Mouse (Mus musculus) layer of hippocampus, postnatal 36 days (tissue): ENCODE data around the gene Ammecr1. TPM values are rescaled to one million over a fixed set of nuclear protein-coding genes. Genes with fewer than 3 reads are reported as not detected.

Experiments used
- DNase-seq, 2 experiments: peaks; one replicate each; pipeline ENCODE4 v3.0.0; 2022
- microRNA-seq, 2 experiments: library from miRNA; unstranded; fragments of <30 nt; microRNA quantifications; one replicate each; pipeline ENCODE4 v1.2.0; 2021
- total RNA-seq, 2 experiments: library from RNA; stranded (reverse); gene quantifications; 2 replicates each; pipeline ENCODE4 v1.2.3; 2021

Ammecr1 gene
- total RNA-seq, 2 experiments from 2014 or later = 1.6 to 1.9 TPM

GRCm38 (mm10) chrX:142828184-142828908, 138.2 kb downstream of the Ammecr1 start:
- DNase-seq = no peak

- DNase-seq = no peak
These were observed 138.9 kb downstream of the Ammecr1 start for GRCm38 (mm10) chrX:142827644-142828043.

GRCm38 (mm10) chrX:142825309-142825708, 141.2 kb downstream of the Ammecr1 start:
- DNase-seq = no peak

- DNase-seq = no peak
These were observed 144.7 kb downstream of the Ammecr1 start for GRCm38 (mm10) chrX:142821846-142822245.

- DNase-seq = no peak
These were observed 145.3 kb downstream of the Ammecr1 start for GRCm38 (mm10) chrX:142821239-142821638.

GRCm38 (mm10) chrX:142818057-142818682, 148.4 kb downstream of the Ammecr1 start:
- DNase-seq = peak; percentile 6 to 38

GRCm38 (mm10) chrX:142813146-142813545, 153.4 kb downstream of the Ammecr1 start:
- peak; percentile 15 to 20 for DNase-seq

- peak; percentile 17 to 34 for DNase-seq
These were observed 158.1 kb downstream of the Ammecr1 start for GRCm38 (mm10) chrX:142808411-142808810.

GRCm38 (mm10) chrX:142806620-142807061, 159.9 kb downstream of the Ammecr1 start:
- DNase-seq = peak in 1 of 2 experiments; percentile 21

GRCm38 (mm10) chrX:142806126-142806525, 160.4 kb downstream of the Ammecr1 start:
- DNase-seq = no peak

GRCm38 (mm10) chrX:142804596-142804995, 161.9 kb downstream of the Ammecr1 start:
- peak; percentile 21 to 35 for DNase-seq

Small RNA genes within 50 kb of the gene (microRNA-seq; reads per million reads assigned to microRNA genes)
- 0 reads per million in 2 experiments for gene Gm44351

Other genes with a start within 250 kb of the Ammecr1 start
- under 1 TPM; 0.70 to 0.71 TPM for gene Rtl9, start 132.9 kb upstream of the Ammecr1 start, total RNA-seq